Mouse (Mus musculus) spleen, postnatal 36 days (tissue): ENCODE measurements around the gene Gm47995.
"Not testable (repeated sequence)": the region's sequence is repeated elsewhere in the genome, so short reads cannot be mapped to it uniquely, and the experiment has no call there.

ENCODE experiments used
- DNase-seq, 2 experiments: peaks; one replicate each; pipeline ENCODE4 v3.0.0; 2022; ENCODE audit warnings: low spot score in 2 of 2, mixed read lengths in 1 of 2

Gene Gm47995

GRCm38 (mm10) chr1:151198120-151198519 is at the start of gene Gm47995:
Gene Gm47995, plus strand, starts transcription at chr1:151198448.
- peak in 1 of 2 experiments; percentile 45 for DNase-seq

DNA sequence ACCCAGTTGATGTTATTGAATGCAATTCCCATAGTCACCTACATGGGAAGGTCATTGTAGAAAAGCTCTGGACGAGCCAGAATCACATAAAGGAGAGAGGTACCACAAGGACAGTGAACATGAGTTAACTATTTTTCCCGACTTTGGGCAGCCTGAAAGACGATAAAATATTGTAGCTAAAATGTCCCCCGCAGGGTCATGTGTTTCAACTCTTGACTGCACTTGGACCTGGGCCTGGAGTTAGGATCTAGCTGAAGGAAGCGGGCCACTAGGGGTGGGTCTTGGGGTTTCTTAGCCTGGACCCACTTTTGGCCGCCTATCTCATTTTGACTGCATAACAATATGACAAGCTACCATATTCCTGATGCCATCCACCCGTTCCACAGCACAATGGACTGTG is 48.0 kb upstream of the Gm47995 start:
- DNase-seq = no peak

- DNase-seq = no peak
Observed at GRCm38 (mm10) chr1:151151089-151151488, 47.2 kb upstream of the Gm47995 start.

DNA sequence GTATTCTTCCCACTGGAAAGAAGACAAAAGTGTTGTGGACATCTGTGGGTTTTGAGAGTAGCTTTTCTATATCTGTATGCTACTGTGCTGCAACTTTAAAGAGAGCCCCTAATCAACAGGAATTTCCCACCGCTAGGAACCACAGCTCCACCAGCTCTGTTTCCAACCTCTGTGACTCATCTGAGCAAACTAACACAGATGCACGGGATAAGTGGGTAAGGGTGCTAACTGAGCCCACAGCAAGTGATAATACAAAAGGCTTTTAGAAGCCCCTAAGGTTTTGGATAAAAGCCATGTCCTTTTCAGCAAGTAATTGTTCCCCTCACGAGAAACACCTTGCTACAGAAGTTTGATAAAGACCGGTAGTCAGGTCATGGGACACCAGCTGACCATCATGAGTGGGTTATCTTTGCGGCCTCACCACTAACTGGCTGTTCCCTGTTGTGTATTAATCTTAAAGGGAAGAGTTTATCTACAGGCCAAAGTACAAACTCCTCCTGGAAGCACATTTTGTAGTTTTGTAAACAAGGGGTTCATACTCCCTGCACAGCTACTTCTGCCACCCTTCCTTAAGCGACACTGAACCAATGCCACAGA is 45.1 kb upstream of the Gm47995 start:
- no peak for DNase-seq

DNA sequence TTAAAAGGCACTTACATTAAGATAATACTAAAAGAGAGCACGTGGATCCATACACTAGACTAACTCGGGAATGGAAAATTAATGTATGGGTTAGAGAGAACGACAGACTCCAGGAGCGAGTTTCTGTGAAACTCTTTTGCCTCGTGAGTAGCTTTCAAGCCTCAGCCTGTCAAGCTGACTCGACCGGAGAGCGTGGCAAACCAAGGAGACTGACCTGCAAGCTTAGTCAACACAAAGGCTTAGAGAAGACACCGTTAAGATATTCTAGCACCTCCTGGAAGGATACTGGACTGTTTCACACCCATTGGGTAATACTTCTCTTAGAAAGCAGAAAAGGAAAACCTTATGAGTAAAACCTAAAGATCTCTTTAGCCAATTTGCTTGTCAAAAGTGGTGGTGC is 44.1 kb upstream of the Gm47995 start:
- DNase-seq = not testable (repeated sequence)

DNA sequence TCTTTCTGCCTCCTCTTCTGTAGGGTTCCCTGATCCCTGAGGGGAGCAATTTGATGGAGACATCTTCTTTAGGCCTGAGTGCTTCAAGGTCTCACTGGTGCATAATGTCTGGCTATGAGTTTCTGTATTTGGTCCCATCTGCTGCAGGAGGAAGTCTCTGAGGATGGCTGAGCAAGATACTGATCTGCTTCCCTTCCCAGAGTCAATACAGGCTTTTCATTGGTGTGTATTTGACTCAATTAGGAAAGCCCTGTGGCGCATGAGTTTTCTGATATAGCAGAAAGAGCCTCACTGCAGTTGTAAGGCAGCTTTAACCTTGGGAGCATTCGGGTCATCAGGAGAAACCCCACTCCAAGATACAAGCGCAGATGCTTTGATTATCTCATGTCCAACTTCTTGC is 42.1 kb upstream of the Gm47995 start:
- DNase-seq = no peak

- DNase-seq = no peak
Observed at GRCm38 (mm10) chr1:151156777-151157632, 41.2 kb upstream of the Gm47995 start.

DNA sequence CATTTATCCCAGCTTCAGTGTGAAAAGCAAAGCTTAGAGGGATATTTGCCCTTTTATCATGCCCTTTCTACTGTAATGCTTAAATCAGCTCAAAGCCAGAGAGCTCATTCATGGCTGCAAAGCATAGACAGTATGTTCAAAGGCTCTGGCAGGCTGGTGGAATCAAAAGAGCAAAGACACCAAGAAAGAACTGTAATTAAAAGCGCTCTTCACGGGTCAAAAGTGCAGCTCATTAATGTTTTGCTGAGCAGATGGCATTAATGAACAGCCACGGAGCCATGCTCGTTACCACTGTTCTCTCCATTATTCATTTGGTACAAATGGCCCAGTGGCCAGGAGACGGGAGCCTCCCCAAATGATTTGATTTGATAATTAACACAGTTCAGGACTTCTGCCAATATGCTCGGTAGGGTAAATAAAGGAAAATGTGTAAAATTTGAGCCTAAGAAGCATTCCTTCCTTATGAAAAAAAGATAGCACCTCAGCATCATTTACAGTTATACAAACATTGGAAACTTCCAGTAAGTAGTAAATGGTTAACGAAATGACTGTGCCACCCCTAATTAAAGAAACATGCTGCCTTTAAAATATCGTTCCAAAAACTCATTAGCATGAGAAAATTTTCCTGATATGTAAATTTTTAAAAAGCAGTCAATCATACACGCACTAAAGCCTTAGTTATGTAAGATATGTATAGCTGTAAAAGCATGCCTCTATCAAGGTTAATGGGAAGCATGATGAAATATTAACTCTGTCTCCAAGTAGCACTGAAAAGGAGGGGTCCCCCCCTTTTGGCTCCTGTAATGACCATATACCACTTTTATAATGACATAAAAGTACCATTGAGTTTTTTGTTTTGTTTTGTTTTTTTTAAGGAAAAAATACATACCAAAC is 40.0 kb upstream of the Gm47995 start:
- DNase-seq = no peak

DNA sequence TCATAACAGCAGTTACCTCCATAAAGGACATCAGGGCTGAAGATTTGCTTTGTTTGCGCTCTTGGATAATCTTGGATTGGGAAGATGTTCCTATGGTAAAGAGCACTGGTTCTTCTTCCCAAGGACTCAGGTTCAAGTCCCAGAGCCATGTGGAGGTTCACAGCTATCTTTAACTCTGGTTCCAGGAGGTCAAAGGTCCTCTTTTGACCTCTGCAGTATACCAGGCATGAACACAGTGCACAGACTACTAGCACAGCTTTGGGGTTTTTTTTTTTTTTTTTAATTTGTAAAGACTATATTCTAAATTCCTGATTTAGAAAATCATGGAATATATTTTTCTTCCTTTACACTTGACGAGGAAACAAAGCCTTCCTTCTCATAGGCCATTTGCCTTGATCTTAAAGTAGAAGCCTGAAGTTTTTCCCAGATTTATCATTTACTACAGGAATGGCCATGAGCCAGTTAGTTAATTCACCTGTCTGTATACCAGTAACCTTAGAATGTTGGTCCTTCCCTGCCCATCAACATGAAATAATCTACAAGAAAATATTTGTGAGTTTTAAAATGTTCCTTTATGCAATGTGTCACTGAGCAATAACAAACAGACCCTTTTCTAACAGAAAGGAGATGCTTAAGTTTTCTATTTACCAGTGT is 39.3 kb upstream of the Gm47995 start:
- no peak for DNase-seq

GRCm38 (mm10) chr1:151166031-151166430 is 32.2 kb upstream of the Gm47995 start:
- DNase-seq = no peak

- DNase-seq = no peak
Observed at GRCm38 (mm10) chr1:151167297-151168047, 30.8 kb upstream of the Gm47995 start.

DNA sequence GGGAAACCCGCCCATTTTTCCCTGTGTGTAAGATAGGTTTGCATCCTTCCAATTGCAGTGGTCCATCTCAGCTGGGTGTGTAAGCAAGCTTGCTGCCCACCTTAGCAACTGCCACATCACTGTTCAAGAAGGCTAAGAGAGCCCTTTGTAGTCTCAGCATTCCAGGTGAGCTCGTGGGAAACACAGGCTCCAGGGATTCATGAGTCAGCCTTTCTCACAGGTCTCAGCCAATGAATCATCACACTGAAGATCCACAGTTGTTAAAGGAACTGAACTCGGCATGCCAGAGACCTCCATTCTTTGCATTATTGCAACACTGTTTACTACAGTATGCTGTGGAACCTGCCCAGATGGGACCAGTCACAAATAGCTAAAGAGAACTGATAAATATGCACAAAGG is 29.6 kb upstream of the Gm47995 start:
- DNase-seq = no peak

GRCm38 (mm10) chr1:151171572-151172461 is 26.4 kb upstream of the Gm47995 start:
- DNase-seq = no peak

DNA sequence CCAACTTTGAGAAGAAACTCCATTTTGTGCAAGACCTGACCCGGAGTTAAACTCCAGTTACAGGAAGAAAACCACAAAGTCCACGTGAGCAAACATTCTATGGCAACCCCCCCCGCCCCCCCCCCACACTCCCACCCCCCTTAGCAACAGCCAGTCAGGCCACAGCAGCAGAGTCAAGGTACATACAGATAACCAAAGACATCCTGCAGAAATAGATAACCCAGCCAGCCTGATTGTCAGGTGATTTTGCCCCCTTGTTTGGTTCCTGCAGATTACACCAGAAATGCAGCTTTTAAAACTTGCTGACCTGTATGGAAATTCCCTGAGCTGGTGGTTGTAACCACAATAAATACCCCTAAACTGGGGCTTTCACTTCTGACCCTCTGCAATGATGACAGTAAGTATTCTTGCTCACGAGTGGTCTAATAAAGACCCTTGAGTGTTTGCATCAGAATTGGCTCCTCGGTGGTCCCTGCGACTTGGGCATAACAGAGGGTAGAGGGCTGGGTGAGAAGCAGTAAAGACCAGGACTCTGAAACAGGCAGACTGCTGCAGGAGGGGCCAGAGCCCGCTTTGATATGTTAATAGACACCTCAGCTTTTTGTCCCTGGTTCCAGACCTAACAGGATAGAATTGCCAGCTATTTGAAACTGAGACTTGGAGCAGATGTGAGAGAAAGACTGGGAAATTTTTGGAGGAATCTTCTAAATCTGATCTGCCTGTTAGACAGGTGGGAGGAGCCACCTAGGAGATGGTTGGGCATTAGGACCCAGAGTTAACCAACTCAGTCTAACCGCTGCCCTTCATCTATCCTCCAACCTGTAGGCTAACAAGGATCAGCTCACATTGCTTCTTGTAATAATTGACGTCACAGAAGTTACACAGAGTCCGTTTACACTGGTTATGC is 21.0 kb upstream of the Gm47995 start:
- DNase-seq = peak; percentile 44 to 56

GRCm38 (mm10) chr1:151177937-151178271 is 20.3 kb upstream of the Gm47995 start:
- no peak for DNase-seq

DNA sequence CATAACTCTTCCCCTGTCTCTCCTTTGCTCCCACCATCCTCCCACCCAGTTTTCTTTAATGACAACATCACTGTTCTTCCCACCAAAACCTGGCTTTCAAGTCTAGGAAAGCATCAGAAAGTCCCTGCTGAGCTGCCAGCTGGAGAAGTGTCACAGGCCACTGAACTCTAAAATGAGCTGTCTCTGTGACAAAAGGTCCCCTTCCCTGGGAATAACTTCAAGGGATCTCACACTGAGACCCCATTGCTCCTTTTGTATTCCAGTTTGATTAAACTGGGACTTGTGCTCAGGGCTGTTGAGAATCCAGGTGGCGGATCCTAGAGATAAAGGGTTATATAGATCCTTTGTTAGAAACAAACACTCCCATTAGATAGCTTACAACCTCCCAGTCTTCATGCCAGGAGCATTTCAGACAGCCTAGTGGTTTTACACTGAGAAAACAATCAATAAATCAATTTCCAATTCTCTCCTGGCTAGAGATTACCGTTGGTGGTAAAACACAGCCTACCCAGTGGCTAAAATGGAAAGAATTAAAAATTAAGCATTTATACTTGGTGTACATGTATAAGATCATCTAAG is 19.7 kb upstream of the Gm47995 start:
- no peak for DNase-seq

- no peak for DNase-seq
Observed at GRCm38 (mm10) chr1:151180167-151180566, 18.1 kb upstream of the Gm47995 start.

GRCm38 (mm10) chr1:151182266-151182665 is 16.0 kb upstream of the Gm47995 start, which contains the start of gene Gm47985:
Gene Gm47985, plus strand, starts transcription at chr1:151182537.
- DNase-seq = not testable (repeated sequence)

DNA sequence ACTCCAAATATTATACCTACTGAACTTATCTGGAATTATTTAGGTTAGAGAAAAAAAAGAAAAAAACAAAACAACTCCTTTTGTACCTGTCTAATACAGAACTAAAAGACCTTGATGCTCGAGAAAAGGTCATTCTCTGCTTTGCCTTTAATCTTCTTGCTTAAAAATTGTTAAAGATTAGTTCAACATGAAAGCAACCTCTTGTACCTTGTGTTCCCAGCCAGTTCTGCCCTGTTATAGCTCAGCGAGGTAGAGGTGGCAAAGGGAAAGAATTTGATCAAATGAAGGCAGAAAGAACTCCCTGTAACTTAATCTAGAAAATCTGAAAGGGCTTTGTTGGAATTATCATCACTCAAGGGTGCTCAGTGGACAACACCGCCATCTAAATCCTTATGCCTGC is 12.1 kb upstream of the Gm47995 start:
- DNase-seq = not testable (repeated sequence)
